Mouse (Mus musculus): ENCODE data around the gene Hdhd5. TPM values are rescaled to one million over a fixed set of nuclear protein-coding genes. Genes with fewer than 3 reads are reported as not detected.

The Hdhd5 gene
- polyA plus RNA-seq (2015; fragmentation: Nextera tagmentation; extraction: Ambion mirVana), result 5.9 and 6.1 TPM in 2 replicates

- H3K4me2 ChIP-seq (replicated peaks; ENCODE audit: low read depth), result peak within 1 kb of the TSS; percentile 93
- WGBS, result under 1% methylated on average over 71 of the region's 75 CpGs
- H3K4me1 ChIP-seq (replicated peaks; ENCODE audit: control insufficient read depth, insufficient read depth, low read length), result no peaks in the 10 kb centered on the region
- no peaks in the 10 kb centered on the region; the same call in 1 of the 2 replicates for H3K36me3 ChIP-seq (ENCODE audit: control insufficient read depth, insufficient read depth)
- no peak within 1 kb of the TSS for H3K27ac ChIP-seq (ENCODE audit: low read depth, low read length)
- no peaks in the 10 kb centered on the region for H3K27me3 ChIP-seq (replicated peaks; ENCODE audit: control insufficient read depth, insufficient read depth, low read length)
- TF ChIP-seq CTCF (IDR thresholded peaks at IDR 0.05; ENCODE audit: low read depth), result peak; percentile 19; the same call in 1 of the 2 replicates
- peak within 1 kb of the TSS; percentile 62 for H3K9ac ChIP-seq (ENCODE audit: low read depth, low read length)
- ATAC-seq, result peak; percentile 94
- peak within 1 kb of the TSS; percentile 87 for H3K4me3 ChIP-seq (ENCODE audit: low read depth, low read length)
- H3K9me3 ChIP-seq (ENCODE audit: control insufficient read depth), result no peaks in the 10 kb centered on the region
Measured at GRCm38 (mm10) chr6:120531020-120531965, at the start of gene Hdhd5. Gene Hdhd5, minus strand, starts transcription at chr6:120531319.

- WGBS, result 0% methylated on average over 1 of the region's 1 CpGs
- H3K27ac ChIP-seq (ENCODE audit: low read depth, low read length), result no peak overlapping the region
- H3K27me3 ChIP-seq (replicated peaks; ENCODE audit: control insufficient read depth, insufficient read depth, low read length), result peaks cover 3% of the 10 kb centered on the region; the same call in 1 of the 2 replicates
- peak overlapping the region; percentile 82; the same call in 1 of the 2 replicates for H3K4me2 ChIP-seq (replicated peaks; ENCODE audit: low read depth)
- no peak overlapping the region for H3K4me3 ChIP-seq (ENCODE audit: low read depth, low read length)
- 0 out of 2 replicates have a peak, but pooled peaks cover 4% of the 10 kb centered on the region for H3K4me1 ChIP-seq (replicated peaks; ENCODE audit: control insufficient read depth, insufficient read depth, low read length)
- no peak for ATAC-seq
- no peak overlapping the region for H3K9ac ChIP-seq (ENCODE audit: low read depth, low read length)
- no peaks in the 10 kb centered on the region for H3K9me3 ChIP-seq (ENCODE audit: control insufficient read depth)
- TF ChIP-seq CTCF (IDR thresholded peaks at IDR 0.05; ENCODE audit: low read depth), result no peak
- no peaks in the 10 kb centered on the region for H3K36me3 ChIP-seq (ENCODE audit: control insufficient read depth, insufficient read depth)
Measured at GRCm38 (mm10) chr6:120580713-120581015, 49.5 kb upstream of the Hdhd5 start.

- Histone ChIP-seq H3K9ac (ENCODE audit: low read depth, low read length) (no peak overlapping the region), H3K9me3 (ENCODE audit: control insufficient read depth) (no peaks in the 10 kb centered on the region), H3K4me2 (replicated peaks; ENCODE audit: low read depth) (peak overlapping the region; percentile 82), H3K27ac (ENCODE audit: low read depth, low read length) (no peak overlapping the region), H3K27me3 (replicated peaks; ENCODE audit: control insufficient read depth, insufficient read depth, low read length) (peaks cover 3% of the 10 kb centered on the region; the same call in 1 of the 2 replicates), H3K4me3 (ENCODE audit: low read depth, low read length) (peak overlapping the region; percentile 33), H3K4me1 (replicated peaks; ENCODE audit: control insufficient read depth, insufficient read depth, low read length) (0 out of 2 replicates have a peak, but pooled peaks cover 4% of the 10 kb centered on the region), H3K36me3 (ENCODE audit: control insufficient read depth, insufficient read depth) (no peaks in the 10 kb centered on the region)
- WGBS, result under 1% methylated on average over 23 of the region's 23 CpGs
- peak; percentile 70 for ATAC-seq
- peak; percentile 53 for TF ChIP-seq CTCF (IDR thresholded peaks at IDR 0.05; ENCODE audit: low read depth)
Measured at GRCm38 (mm10) chr6:120579831-120580712, 49.0 kb upstream of the Hdhd5 start.

GRCm38 (mm10) chr6:120579110-120579830 is 48.2 kb upstream of the Hdhd5 start:
- 0 out of 2 replicates have a peak, but pooled peaks cover 4% of the 10 kb centered on the region for H3K4me1 ChIP-seq (replicated peaks; ENCODE audit: control insufficient read depth, insufficient read depth, low read length)
- H3K27me3 ChIP-seq (replicated peaks; ENCODE audit: control insufficient read depth, insufficient read depth, low read length), result peaks cover 3% of the 10 kb centered on the region; the same call in 1 of the 2 replicates
- ATAC-seq, result no peak; the same call in 1 of the 2 replicates
- H3K9me3 ChIP-seq (ENCODE audit: control insufficient read depth), result no peaks in the 10 kb centered on the region
- H3K27ac ChIP-seq (ENCODE audit: low read depth, low read length), result no peak overlapping the region
- H3K36me3 ChIP-seq (ENCODE audit: control insufficient read depth, insufficient read depth), result no peaks in the 10 kb centered on the region
- no peak for TF ChIP-seq CTCF (IDR thresholded peaks at IDR 0.05; ENCODE audit: low read depth)
- no peak overlapping the region for H3K9ac ChIP-seq (ENCODE audit: low read depth, low read length)
- WGBS, result 9% methylated on average over 21 of the region's 21 CpGs
- H3K4me3 ChIP-seq (ENCODE audit: low read depth, low read length), result peak overlapping the region; percentile 33
- peak overlapping the region; percentile 82 for H3K4me2 ChIP-seq (replicated peaks; ENCODE audit: low read depth)

- Histone ChIP-seq H3K4me2 (replicated peaks; ENCODE audit: low read depth) (no peak overlapping the region), H3K36me3 (ENCODE audit: control insufficient read depth, insufficient read depth) (no peaks in the 10 kb centered on the region), H3K4me3 (ENCODE audit: low read depth, low read length) (no peak overlapping the region), H3K27ac (ENCODE audit: low read depth, low read length) (no peak overlapping the region), H3K4me1 (replicated peaks; ENCODE audit: control insufficient read depth, insufficient read depth, low read length) (0 out of 2 replicates have a peak, but pooled peaks cover 4% of the 10 kb centered on the region), H3K9me3 (ENCODE audit: control insufficient read depth) (no peaks in the 10 kb centered on the region), H3K9ac (ENCODE audit: low read depth, low read length) (no peak overlapping the region), H3K27me3 (replicated peaks; ENCODE audit: control insufficient read depth, insufficient read depth, low read length) (peaks cover 3% of the 10 kb centered on the region; the same call in 1 of the 2 replicates)
- WGBS, result 65% methylated on average over 5 of the region's 5 CpGs
- no peak for ATAC-seq
- TF ChIP-seq CTCF (IDR thresholded peaks at IDR 0.05; ENCODE audit: low read depth), result no peak
Measured at GRCm38 (mm10) chr6:120578471-120578870, 47.4 kb upstream of the Hdhd5 start.
